Mouse (Mus musculus) gastrocnemius, postnatal 25 days (tissue): ENCODE data around the gene Pde1a. TPM values are rescaled to one million over a fixed set of nuclear protein-coding genes. Genes with fewer than 3 reads are reported as not detected.

ENCODE experiments used
- DNase-seq: peaks from one replicate; pipeline ENCODE4 v3.0.0; 2022
- total RNA-seq, 2 experiments: library from RNA; stranded (reverse); gene quantifications; 1 replicate in 1 of 2; 2 replicates in 1 of 2; pipeline ENCODE4 v1.2.3; 2021

Gene Pde1a
- total RNA-seq, 2 experiments from 2014 or later = 1.4 to 3.8 TPM

DNA sequence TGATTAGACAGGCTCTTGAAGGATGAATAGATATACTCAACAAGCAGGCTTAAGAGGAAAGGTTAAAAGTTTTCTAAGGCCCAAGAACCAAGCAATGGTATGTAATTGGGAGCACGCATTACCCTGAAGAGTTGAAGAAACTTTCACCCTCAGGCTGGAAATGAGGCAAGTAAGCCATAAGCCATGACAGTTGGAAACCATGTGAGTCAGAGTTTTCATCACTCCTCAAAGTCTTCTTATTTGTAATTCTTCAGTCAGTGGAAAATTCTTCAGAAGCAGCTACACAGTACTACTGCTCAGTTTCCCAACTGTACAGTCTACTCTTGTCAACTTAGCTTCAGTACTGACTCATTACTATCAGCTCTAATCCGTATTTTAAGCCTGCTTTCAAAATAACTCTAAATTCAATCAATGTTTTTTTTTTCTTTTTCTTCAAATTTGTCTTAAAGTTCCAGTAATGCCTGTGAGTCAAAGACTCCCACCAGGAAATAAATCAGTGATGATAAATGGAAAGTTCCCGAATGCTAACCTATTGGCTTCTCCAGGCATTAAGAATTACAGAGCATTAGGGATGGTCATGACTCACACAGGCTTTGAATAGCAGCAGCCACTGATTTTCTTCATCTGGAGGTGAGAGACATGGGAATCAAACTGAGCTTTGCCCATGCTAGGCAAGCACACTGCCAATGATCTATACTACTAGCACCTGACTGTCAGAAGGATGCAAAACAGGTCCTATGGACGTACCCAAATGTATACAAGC lies 82.3 kb downstream of the Pde1a start:
- no peak for DNase-seq

DNA sequence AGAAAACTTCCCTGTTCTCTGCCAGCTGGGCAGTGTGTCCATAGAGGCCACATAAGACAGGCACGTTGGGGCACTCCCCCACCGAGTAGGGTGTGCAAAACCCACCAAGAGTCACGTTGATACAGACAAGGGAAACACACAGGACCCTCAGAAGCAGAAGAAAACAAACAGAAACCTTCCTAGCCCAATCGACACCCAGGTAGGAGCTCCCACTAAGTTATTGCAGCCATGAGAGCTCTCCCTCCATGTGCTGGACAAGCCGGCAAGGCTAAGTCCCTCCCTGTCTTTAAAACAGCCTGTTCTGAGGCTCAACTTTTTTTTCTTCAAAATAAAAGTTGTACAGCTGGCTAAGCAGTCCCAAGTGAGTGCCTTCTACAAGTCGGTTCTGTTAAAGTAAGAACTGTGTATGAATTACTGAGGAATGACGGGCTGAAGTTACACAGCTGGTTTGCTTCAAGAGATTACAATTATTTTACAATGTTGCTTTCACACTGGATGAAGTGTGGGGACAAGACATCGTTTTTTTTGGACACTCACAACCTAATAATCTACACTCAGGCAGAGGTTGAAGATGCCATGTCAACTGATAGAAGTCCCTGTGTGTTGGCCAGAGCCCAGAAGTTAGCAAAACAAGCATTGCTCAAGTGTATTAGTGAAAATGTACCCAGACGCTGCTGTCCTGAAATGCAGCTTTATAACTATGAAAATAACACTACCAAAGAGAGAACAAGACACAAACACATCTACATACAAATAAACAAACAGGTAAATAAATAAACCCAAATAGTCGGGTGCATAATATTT lies 90.4 kb downstream of the Pde1a start:
- no peak for DNase-seq

DNA sequence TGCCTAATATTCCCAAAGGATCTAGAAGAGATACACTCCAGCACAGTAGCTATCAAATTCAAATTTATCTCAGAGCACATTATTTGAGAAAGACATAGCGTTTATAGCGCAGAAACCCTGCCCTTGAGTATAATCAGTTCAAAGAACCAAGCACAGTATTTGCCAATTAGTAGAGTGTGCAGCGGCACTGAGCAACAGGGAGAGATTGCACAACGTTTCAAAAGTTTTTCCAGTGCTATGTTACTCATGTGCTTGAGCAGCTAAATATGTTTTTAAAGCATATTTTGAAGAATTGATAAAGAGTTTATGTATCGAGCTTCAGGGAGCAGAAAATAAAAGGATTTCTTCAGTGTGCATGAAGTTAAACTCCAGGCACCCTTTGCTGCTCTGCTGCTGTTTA lies 91.3 kb downstream of the Pde1a start:
- DNase-seq = no peak

DNA sequence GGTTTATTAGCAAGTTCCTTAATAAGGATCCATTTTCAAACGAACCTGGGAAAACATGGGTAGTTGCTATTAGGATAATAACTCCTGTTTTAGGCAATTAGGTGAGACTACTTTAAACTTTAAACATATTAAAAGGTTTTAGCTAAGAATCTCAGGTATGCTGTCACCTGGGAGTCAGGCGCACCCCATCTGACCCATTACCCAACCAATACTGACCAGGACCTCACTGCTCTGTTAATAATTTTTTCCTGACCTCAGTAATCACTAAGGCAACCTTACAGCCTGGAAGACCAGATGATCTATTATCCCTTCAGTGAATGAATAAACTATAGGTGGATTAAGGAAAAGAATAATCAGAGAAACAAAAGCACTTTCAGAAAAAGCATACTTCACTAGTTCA lies 100.2 kb downstream of the Pde1a start:
- no peak for DNase-seq

DNA sequence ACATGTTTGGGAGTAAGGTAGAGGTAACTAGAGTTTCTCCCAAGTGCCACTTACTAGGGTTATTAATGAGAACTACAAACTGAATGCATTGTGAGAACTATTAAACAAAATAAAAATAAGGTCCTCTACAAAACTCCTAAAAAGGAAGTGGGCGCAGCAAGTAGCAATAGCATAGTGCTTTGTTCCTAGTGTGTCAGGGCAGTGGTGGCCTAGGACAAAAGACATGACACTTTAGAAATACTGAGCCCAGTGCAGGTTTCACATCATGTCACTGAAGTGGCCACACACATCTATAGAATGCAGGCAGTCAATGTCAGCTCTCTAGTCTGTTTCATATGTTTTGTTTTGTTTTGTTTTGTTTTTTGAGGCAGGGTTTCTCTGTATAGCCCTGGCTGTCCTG lies 103.2 kb downstream of the Pde1a start:
- no peak for DNase-seq

DNA sequence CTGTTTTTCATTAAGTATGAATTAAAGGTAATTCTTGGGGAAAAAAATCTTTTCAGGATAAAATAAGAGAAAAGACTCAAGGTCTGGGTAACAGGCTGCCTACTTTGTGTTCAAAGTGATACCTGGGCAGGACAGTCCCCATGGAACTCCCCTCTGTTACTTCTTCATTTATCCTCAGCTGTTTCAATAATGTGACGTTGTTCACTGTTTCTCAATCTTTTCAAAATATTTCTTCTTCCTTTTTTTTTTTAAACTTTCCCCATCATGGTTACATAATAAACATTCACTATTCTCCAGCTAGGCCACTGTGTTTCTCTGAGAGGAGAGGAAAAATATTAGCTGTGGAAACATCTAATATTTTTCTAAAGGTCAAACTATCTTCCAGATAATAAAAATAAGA lies 103.7 kb downstream of the Pde1a start:
- DNase-seq = no peak

DNA sequence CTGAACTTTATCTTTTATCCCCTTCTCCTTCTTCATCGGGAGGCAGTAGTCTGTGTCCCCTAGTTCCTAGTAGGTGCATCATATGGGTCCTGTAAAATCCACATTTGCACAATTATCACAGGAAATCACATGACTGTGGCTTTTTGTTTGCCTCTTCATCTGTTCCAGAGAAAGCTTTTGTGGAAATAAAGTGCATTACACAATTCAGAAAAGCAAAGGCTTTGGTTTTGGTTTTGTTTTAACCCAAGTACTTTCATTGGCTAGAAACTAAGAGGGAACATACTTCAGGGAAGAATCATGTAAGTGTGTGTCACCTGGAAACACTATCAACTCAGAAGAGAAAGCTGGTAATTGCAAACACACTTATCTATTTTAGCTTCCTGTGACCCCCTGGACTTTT lies 104.2 kb downstream of the Pde1a start:
- DNase-seq = no peak

DNA sequence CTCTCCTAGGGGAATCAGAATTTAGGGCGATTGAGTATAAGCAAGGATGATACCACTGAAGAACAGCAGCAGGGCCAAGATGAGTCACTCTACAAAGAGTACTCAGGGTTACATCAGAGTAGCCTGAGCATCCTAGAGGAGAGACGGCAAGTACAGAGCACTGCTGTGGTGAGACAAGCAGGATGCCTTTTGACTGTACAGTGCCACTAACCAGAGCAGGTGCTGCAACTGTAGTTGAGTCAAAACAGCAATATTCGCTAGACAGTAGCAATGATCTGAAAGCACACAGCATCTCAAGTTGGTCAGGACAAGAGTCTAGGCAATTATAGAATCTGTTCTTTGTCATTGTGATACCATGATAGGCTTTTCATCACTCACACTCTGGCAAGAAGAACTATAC lies 115.1 kb downstream of the Pde1a start:
- DNase-seq = no peak

DNA sequence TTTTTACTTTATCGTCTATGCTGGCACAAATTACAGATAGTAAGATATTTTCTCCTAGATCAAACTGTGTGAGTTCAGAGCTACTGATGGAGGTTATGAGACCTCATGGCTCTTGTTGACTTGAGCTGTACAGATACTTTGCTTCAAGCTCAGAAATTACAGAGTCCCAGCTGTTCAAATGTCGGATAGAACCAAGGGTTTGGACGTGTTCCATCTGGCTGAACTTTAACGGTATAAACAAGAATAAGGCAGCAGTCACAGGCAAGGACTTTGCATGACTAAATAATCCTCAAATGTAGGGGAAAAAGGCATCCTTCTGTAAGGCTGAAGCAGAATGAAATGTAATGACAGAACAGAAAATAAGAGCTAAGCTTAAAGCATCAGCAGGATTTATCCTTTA lies 116.2 kb downstream of the Pde1a start:
- no peak for DNase-seq

DNA sequence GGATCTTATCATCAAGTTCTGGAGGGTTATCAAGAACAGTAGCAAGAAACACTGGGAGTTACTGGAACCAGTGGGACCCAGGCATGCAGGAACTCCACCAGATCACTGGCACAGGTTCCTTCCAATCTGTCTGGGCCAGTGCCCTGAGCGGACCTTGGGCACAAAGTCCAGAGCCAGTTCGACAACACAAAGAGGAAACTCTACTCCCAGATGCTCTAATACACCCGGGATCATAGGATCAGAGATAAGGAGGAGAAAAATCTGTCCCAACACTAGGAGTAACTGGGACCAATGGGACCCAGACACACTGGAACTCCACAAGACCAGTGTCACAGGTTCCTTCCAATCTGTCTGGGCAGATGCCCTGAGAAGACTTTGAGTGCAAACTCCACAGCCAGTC lies 130.1 kb downstream of the Pde1a start:
- no peak for DNase-seq

DNA sequence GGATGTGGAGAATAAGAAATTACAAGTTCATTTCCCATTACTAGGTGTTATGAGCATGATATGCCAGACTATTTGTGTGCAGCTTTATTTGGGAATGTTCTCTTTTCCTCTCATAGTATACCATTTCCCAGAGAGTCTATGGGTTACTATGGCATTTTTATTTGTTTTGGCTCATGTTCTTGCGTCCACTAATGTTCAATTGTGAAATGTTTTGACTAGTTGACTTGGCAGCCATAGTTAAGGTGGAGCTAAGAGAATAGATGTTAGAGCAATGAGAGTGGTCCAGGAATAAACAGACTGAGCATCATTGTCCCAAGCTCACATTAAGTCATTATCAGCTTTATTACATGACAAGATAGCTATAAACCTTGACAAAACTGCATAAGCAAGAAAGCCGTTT lies 130.8 kb downstream of the Pde1a start:
- DNase-seq = no peak

DNA sequence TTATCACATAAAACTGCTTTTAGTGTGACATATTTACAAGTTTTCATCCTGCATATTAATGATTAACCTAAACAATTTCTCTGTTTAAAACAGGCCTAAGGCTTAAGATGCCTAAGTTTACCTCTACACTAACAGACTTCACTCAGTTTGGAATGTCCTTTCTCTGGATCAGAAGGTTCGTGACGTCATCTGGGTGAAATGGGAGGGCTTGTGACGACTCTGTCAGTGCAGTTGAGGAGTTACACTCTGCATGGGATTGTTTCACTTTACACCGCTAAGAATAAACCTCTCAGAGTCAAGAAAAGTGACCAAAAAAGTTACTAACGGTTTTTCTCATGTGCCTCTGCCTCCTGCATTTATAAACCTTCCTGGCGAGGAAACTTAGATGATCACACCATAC lies 137.6 kb downstream of the Pde1a start:
- DNase-seq = no peak

DNA sequence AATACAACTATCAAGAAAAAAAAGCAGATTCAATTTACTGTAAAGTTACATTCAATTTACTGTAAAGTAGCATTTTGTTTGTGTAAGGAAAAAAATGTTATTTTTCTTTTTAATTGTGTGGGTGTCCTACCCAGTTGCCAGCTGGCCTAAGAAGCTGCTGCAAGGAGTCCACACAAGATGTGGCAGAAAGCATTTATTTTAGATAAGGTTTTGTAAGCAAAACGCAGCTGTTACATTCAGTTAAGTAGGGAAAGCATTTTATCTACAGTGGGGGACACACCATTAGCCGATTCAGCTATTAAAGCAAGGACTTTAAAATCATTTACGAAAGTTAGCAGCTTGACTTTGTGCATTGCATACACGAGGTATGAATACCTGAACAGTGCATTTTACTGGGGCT lies 145.5 kb downstream of the Pde1a start:
- DNase-seq = no peak

DNA sequence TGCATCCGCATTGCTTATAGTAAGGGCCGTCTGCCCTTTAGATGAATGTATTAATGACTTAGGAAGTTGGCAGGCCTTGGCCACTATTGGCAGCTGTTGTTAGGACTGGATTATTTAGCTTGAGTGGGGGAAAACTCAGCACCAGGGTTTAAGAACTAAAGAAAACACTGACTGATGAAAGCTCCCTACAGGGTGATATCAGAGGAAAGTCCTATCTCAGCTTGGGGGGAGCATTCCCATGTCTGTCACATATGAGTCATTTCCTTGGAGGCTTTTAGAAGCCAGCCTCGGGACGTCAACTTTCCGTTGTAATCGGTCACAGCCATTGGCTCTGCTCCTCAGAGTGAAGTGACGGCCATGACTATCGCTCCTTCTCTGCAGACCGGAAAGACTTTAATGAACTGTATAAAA lies 146.0 kb downstream of the Pde1a start:
- DNase-seq = no peak

DNA sequence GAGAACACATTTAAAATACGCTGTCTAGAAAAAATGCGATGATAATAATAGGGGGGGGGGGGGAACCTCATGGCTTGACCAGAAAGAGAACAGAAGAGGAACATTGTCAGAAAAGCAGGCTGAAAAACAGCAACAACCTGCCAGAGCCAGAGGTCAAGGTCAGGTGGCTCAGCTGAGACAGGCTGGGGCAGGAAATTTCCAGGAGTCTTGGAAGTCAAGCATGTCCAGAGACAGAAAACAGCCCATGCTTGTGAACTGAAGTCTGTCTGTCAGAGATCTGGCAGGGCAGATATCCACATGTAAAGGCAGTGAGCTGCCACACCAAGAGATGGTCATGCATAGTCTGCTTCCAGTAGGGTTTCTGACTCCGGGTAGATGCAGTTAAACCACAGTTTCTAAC lies 147.5 kb downstream of the Pde1a start:
- no peak for DNase-seq

DNA sequence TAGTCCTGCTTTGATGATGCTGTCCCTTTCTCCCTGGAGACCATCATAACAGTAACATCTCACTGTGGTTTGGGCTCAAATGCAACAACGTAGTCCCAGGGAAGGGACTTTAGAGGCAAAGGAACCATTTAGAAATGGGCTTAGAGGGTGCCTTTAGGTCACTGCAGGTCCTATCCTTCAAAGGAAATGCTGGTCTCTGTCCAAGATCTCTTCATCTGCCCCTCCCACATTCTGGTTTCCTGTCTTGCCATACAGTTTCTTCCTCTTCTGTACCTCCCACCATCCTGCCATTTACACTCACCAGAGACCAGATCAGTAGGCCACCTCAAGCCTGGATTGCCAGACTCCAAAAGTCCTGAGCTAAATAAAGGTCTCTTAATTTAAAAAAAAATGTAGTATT lies 150.3 kb downstream of the Pde1a start:
- DNase-seq = no peak

DNA sequence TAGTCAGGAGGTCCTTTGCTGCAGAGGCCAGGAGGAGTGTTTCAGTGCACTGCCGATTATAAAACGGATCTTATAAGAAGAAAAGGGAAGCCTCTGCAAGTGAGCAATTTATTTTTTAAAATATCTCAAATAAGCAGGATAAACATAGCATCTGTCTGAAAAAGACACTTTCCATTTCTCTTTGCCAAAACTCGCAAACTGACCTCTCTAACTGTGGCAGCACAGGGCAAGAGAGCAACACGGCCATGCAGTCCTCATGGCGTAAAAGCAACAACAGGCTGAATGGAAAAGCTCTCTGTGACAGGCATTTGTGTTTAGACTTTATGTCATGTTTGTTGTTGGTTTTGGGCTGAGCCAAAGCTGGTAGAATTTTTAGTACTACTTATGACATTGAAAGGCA lies 152.0 kb downstream of the Pde1a start:
- no peak for DNase-seq

DNA sequence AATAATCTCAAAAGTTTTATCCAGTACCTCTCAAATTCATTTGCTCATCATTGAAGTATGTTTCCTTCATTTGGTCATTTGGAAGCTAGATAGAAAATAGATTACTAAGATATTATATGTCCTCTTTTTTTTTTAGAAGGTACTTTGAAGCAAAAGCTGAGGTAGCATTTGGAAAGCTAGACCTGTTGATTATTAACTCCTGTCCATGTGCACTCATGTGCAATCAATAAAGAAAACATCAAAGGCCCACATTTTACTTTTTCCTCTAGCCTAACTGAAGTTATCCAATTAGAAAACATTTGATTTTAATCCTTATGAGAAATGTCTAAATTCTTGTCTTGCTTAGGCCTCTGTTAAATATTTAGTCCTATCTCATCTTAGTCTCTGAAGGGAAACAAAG lies 153.3 kb downstream of the Pde1a start:
- no peak for DNase-seq

DNA sequence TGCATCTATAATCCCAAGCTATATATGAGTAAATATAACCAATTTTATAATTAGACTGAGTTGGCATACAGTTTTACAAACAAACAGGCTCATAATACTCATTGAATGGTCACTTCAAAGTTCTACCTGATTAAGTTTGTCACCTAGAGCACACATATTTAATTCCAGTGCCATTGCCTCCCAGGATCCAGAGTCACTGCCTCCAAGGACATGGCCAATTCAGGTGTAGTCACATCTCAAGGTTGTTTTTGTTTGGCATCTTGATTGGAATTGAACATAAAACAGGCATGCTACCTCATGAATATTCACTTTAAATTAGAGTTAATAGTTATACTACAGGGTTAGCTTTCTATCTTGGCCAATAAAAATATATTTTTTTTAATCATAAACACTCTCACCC lies 157.0 kb downstream of the Pde1a start:
- DNase-seq = no peak

DNA sequence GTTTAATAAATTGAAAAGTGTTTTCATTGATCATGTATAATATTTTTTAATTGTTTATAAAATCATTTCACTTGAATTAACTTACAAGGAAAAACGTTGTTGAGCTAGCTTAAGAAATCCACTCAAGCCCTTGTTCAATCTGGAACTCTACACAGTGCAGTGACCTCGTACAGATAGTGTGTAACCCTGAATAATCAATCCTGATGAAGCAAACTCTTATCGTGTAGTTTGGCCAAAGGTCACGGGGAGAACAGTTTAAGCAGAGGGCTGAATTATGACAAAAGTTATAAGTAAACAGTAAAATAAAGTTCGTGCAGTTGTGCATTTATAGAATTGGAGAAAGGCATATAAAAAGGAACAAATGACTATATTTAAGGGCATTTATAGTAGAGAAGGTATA lies 159.7 kb downstream of the Pde1a start:
- DNase-seq = no peak

DNA sequence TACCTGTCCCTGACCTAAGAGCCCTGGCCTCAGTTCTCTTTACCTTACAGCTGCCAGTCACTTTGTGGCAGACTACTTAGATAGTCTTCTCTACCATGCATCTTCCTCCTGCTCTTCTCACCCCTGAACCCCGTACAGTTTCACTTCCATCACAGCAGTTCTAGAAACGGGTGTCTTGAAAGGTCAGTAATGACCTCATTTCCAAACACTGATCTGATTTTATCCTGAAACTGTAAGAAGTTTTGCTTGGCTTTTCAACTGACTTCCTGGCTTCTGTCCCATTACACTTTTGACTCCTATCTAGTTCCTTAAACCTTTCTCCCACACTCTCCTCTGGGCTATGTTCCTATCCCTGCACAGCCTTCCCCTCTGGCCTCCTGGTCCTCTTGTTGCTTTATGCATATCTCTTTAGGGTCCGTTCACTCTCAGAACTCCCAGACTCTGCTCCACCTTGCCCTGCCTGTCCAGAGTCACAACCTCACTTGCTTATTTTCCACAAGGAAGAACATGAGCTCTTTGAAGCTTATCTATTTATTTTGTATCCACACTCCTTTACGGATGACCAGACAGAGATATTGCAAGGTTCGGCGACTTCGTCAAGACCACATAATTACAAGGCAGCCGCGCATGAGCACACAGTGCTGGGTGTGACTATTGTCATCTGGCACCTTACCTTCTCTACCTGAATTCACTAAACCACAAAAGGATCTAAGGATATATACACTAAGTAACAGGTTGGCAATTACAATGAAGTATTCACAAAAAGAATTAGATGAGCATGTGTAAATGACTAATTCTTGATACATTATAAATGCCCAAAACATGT lies 162.4 kb downstream of the Pde1a start:
- no peak for DNase-seq

DNA sequence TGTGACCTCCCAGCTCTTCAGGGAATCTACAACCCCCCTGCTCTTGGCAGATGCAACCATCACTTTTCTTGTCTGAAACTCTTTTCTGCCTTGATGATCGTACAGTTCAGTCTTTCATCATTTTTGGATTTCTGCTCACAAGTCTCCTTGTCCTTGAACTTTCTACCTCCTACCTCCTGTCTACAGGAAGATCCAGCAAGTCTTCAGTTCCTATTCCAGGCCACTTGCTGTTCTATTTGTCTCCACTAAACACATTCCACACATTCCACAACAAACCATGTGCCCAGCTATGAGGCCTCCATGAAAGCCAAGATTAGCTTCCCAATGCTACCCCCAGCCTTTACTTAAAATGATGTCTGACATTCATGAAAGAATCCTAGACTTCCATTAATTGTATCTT lies 163.2 kb downstream of the Pde1a start:
- no peak for DNase-seq

DNA sequence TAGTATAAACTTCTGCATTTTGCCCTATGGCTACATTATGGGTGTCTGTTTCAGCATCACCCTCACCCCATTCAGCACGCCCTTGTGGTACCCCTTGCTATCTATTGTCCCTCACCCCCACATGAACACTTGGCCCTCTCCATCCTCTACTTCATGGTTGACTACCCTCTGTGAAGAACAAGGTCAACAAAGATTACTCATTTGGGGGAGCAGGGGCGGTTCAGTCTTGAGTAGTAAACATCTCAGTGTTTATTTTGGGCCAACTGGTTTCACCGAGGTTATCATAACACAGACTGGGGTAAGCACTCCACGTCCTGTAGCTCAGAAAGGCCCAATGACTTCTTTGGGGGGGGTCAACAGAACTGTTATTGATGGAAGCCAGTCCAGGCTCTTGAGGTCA lies 164.3 kb downstream of the Pde1a start:
- DNase-seq = no peak
